Mouse (Mus musculus) gastrocnemius, adult 8-10 months (tissue): ENCODE results near the gene Mlxip. TPM values are rescaled to one million over a fixed set of nuclear protein-coding genes. Genes with fewer than 3 reads are reported as not detected.

Source experiments
- DNase-seq, 2 experiments: peaks; one replicate each; pipeline ENCODE4 v3.0.0; 2022; ENCODE audit warnings: low spot score in 2 of 2
- total RNA-seq, 4 experiments: library from RNA; stranded (reverse); gene quantifications; 2 replicates each; pipeline ENCODE4 v1.2.4; 2022

Mlxip gene
- 10 to 100 TPM; 62.2 to 81.0 (median 63.8) TPM for total RNA-seq

DNA sequence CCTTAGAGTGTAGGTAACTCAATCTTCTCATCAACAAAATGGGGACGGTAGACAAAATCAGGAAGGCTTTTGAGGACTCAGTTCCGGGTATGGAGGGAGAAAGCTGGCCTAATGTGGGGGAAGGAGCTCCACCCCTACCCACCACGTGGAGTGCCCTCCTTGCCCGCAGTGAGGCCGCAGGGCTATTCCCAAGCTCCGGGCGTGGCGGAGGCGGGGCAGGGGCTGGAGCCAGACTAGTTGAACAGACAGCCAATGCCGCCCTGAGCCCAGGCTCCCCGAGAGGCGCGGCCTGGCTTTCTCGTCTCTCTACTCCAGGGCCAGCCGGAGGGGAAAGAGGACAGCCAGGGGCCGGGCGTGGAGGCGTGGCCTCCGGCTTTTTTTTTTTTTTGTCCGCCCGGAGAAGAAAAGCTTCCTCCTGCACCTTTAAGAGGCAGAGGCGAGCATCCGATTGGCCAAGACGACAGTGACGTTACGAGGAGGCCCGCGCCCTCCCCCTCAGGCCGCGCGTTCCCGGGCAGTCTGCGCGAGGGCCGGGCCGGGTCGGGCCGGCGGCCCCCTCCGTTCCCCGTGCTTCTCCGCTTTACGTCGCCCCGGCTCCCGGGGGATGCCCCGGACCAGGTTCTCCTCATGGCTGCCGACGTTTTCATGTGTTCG lies at the start of gene Mlxip:
Mlxip (plus strand) TSS at position 496 of the 654 bp plus-strand sequence.
- peak; percentile 93 to 97 for DNase-seq

DNA sequence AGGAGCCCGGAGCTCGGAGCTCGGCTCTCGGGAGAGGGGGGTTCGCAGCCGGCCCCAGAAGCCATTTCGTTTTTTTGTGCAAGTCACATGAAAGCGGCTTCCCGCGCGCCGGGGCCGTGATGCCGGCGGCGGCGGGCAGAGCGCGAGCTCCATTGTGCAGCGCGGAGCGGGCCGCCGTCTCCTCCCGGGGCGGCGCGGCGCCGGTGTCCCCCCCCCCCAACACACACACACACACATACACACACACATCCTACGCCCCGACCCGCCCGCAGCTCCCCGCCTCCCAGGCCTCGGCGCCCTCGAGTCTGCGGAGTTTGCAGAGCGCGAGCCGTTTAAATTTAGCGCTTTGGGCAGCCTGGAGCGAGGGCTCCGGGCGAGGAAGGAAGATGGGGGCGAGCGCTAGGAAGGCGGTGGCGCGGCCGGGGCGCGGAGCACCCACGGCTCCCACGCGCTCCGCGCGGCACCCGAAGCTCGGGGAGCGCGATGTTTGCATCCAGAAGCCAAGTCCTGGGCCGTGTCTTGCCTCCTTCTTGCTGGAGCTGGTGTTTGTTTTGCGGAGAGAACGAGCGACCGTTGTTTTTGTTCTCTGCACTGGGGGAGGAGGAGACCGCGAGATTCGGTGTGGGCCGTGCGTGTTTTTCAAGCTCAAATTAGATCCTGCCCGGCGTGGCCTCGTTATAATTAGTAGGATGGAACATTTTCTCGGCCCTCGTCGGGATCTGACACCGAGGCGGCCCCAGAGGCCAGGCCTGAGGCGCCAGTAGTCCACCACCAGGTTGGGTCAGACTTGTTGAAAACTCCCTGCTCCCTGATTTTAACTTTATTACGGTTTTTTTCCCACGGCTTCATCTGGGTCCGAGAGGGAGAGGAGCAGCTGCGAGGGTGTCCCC lies 49.4 kb upstream of the Mlxip start:
- DNase-seq, result peak; percentile 14 to 47

- peak; percentile 48 to 72 for DNase-seq
These were observed 48.5 kb upstream of the Mlxip start for GRCm38 (mm10) chr5:123345853-123346654.

- DNase-seq, result no peak
These were observed 47.8 kb upstream of the Mlxip start for GRCm38 (mm10) chr5:123346701-123347270.

- no peak for DNase-seq
These were observed 46.6 kb upstream of the Mlxip start for GRCm38 (mm10) chr5:123347985-123348384.

GRCm38 (mm10) chr5:123350386-123350785 lies 44.2 kb upstream of the Mlxip start:
- DNase-seq, result no peak

DNA sequence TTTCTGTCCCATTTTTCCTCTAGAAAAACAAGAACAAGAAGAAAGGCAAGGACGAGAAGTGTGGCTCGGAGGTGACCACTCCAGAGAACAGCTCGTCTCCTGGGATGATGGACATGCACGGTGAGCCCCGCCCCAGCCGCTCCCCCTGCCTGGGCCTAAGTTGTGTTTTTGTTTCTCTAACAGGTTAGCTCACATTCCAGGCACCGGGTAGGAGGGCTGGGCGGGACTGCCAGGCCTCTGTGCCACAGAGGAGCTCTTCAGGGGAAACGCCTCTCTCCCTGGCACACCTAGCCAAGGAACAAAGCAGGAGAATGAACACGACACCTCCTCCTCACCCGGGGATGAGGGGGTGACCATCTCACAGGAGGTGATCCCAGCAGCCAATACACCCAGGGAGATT lies 38.7 kb upstream of the Mlxip start:
- no peak for DNase-seq

DNA sequence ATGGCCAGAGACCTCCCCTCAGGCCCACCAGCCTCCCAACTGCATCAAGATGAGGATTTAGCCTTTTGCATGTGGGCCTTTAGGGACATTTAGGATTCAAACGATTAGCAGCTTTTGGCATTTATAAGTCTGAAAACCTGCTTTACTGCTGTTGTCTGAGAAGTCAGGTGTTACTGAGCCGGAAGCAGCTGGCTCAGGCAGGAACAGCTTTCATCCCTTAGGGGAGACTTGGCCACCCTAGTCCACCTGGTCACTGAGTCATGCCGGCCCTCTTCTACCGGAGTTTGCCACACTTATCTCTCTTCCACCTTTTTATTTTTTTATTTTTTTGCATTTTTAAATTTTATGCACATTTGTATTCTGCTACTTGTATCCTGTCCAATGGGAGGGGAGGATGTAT lies 37.3 kb upstream of the Mlxip start:
- DNase-seq, result no peak

GRCm38 (mm10) chr5:123359431-123359830 lies 35.2 kb upstream of the Mlxip start:
- no peak for DNase-seq

GRCm38 (mm10) chr5:123362911-123363310 lies 31.7 kb upstream of the Mlxip start:
- DNase-seq, result no peak

GRCm38 (mm10) chr5:123364302-123364971 lies 30.2 kb upstream of the Mlxip start:
- peak; percentile 49 to 60 for DNase-seq

GRCm38 (mm10) chr5:123368869-123369488 lies 25.6 kb upstream of the Mlxip start:
- no peak for DNase-seq

GRCm38 (mm10) chr5:123370049-123370448 lies 24.5 kb upstream of the Mlxip start:
- DNase-seq, result no peak

- DNase-seq, result no peak
These were observed 19.3 kb upstream of the Mlxip start for GRCm38 (mm10) chr5:123375262-123375661.

- no peak for DNase-seq
These were observed 18.7 kb upstream of the Mlxip start for GRCm38 (mm10) chr5:123375793-123376452.

- peak in 1 of 2 experiments; percentile 47 for DNase-seq
These were observed 18.0 kb upstream of the Mlxip start for GRCm38 (mm10) chr5:123376569-123376968.

DNA sequence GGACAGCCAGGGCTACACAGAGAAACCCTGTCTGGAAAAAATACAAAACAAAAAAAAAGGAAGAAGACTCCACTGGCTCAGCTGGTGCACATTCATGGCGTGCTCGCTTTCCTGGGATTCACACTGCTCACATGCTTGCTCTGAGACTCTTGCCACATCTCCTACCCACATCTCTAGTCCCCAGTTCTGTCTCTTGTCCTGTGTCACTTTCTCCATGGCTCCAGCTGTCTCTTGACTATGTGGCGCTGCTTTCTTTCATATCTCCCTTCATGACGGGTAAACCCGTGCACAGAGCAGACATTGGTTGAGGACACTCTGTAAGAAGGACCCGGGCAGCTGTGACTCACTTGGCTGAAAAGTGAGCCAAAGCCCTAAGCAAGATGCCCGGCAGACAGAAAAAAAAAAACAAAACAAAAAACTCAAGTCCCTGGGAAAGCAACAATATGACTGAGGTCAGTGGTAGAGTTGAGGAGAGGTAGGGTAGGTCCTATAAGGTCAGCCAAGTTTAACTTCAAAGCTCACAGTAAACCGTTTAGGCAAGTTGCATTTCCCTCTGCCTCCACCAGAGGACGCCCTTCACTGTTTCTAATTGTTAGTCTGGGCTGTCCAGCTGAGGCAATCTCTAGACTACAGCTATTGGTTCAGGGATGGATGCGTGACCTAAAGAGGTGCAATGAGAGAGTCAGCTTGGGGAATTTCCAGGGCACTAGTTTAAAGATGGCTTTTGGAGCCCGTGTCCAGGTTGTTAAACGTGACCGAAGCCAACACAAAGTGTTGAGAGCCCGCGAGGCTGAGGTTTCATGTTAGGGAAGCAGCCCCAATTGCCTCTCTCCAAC lies 17.3 kb upstream of the Mlxip start:
- DNase-seq, result peak; percentile 71 to 74

DNA sequence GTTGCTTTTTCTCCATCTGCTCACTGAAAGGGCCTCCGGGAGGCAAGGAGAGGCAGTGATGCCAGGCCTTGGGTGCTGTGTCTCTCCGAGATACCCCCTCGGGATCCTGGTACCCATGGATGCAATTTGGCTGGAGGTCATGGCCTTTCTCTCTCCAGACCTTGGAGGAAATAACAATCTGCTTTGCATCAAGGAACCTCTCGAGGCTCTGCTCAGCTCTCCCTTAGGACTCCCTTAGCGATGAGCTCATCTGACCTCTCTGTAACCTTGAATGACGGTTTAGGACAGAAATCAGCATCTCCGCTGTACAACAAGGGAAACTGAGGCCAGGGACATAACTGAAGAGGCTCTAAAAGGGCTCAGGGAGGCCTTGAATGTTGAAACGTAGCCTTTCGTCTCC lies 15.9 kb upstream of the Mlxip start:
- DNase-seq, result no peak

GRCm38 (mm10) chr5:123379504-123379931 lies 15.1 kb upstream of the Mlxip start:
- no peak for DNase-seq
